Mouse (Mus musculus): Measurements from ENCODE around the gene Etnppl.

The Etnppl gene

DNA sequence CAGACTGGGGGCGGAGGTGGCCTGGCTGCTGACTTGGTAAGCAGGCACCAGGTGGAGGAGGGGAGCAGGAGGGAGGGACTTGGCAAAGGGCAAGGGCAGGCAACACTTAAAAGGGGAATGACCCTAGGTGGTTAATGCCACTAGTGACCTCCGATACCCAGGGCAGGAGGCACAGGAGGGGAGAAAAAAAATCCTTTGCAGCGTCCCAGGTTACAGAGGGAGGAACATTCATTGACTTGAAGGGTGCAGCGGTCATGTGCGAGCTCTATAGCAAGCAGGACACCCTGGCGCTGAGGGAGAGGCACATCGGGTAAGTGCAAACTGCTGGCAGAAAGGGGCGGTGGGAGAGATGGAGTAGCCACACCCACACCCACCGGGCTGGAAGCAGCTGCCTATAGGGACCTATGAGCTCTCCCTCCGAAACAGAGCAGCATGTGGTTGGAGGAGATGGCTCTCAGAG is at the start of gene Etnppl:
Gene Etnppl, plus strand, starts transcription at position 10 of the 460 bp plus-strand sequence.
- no peak for DNase-seq (ENCODE audit: low spot score)

DNA sequence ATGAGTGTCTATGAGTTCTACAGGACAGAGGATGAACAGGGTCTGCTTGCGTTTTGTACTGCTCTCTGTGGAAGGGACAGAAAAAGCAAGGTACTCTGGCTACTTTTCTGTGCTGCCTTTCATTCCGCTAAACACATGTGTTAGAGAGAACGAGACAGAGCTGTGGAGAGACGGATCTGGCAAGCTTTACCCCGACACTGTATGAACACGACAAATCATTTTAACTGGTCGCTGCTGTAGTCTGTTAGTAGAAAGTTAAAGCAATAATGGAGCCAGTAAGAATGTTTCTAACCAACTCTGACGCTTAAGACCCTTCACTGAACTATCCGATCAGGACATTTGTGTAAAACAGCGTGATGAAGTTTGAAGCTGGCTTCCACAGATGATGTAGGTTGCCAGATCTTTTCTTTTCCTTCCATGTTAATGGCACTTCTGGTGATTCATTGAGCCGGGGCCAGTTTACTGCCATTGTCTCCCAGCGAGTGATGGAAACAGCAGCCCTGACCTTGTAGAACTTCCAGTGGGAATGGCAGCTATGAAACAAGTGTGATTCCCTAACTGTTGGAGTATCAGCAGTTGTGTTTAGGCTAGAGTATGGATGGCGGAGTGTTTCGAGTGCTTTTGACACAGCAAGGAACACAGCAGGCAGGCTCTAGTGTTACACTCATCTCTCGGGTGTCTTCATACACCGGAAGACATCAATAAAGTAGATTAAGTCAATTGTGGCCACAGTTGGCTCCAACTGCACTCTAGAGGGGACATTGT is 48.7 kb upstream of the Etnppl start:
- no peak for DNase-seq (ENCODE audit: low spot score)

DNA sequence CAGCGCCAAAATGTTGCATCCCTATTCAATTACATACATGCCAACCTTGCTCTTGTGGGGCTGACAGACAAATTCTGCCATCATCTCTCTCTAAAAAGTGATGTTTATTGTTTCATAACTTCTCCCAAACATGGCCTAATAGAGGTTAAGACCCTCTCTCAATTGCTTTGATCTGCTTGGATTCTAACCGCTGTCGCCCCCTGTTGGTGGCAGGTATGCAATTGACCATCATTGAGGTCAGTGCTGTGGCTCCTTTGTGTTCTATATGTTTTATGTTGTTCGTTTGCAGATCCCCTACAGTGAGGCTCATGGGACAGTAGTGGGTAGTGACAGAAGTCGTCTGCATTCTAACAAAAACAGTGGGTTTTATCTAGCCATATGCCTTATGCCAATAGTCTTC is 44.0 kb upstream of the Etnppl start:
- no peak for DNase-seq (ENCODE audit: low spot score)

DNA sequence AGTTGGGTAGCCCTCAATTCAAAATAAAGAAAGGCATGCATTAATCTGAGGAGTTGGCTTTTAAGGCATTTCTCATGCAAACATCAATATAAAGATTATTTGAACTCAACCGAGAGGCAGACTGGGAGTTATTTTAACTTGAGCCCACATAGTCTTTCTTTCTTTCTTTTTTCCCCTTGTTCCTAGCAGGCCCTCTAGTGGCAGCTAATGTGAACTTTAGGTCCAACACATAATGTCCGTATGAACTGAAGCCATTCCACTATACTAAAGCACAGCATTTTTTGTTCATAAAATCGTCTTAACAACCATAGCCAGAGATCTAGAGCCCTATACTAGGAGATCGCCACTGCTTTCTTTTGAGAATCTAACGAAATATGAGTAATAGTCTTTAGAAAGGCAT is 42.6 kb upstream of the Etnppl start:
- DNase-seq (ENCODE audit: low spot score) = no peak

DNA sequence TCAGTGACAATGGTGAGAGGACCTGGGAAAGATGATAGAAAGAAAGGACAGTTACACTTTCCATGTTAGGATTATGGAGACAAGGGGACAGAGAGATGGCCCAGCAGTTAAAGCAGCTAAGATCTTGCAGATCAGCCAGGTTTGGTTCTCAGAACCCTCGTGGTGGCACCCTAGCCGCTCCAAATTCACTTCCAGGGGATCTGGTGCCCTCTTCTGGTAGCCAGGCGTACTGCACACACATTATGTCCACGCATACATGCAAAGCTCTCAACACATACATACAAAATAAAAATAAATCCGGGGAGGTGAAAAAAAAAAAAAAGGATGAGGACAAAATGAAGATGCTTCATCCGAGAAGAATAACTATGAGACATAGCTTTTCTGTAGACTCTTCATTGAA is 40.6 kb upstream of the Etnppl start:
- DNase-seq (ENCODE audit: low spot score) = peak; percentile 18

DNA sequence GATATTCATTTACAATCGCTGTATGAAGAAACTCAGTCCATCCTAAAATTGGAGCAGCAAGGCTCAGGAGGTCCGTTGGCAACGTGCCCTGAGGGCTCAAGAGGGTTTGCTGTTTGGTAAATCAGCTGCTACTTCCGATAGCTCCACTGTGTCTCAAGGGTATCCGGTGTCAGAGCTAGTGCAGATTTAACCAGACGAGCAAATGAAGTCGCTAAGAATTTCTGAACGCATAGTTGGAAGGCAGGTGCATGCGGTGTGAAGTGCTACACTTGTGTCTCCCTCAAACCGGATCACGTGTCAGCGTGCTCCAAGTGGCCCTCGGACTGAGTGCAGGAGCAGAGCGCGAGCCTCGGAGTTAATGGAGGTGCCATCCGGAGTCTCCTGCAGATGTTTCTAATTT is 37.7 kb upstream of the Etnppl start:
- no peak for DNase-seq (ENCODE audit: low spot score)

DNA sequence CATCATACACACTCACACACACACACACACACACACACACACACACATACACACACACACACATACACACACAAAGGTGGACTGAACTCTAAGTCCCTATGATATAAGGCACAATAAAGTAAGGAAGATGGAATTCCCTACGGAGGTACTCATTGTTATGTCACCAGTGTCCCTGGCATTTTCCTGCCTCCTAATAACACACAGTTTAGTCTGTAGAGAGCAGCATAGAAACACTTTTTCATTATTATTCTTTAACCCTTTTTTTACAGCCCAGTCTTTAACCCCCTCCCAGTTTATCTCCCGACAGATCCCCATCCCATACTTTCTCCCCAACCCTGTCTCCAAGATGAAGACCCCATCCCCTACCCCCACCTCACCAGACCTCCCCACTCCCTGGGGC is 35.7 kb upstream of the Etnppl start:
- no peak for DNase-seq (ENCODE audit: low spot score)

DNA sequence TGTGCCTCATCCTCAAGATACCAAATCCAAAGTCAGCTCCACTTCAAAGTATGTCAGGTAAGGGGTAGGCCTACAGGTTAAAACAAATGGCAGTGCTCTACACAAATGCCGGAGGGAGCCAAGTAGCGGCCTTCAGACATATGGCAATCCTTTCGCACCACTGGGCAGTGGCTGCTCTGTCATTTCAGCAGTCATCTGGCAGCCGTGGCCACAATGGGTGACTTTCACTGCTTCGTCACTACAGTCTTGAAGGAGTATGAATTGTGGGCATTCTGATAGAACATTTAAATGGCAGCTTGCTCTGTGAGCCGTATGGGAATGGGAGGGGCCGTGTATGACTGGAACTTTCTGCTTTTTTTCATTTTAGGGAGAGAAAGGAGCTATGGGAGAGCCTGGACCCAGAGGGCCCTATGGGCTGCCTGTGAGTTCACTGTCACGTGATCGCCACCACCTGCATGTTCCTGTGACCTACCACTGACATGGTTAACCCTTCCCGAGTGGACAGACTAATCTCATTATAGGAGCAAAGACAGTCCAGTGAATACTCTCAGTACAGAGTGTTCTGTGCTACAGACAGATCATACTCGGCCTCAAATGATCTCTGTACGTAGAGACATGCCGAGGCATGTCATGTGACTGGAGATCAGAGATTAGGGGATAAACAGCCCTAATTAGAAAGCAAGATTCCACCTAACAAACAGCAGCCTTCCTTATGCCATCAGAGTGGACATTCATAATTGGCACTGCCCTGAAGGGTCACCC is 34.2 kb upstream of the Etnppl start:
- no peak for DNase-seq (ENCODE audit: low spot score)

DNA sequence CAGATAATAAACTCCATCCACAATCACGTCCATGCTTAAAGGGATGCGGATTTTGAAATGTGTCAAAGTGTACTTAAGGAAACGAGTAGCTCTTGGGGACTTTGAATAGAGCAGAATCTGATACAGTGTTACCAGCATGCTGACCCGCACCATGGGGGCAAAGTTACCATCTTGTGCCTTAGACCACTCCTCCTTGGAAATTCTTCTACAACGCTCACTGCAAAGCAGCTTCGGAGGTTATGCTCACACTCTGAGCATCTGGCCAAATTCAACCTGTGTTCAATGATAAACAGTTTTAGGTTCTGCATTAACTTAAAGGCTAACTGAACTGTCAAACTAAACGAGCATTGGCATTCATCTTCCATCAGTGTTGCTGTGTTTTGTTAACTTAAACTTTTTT is 33.2 kb upstream of the Etnppl start:
- no peak for DNase-seq (ENCODE audit: low spot score)

DNA sequence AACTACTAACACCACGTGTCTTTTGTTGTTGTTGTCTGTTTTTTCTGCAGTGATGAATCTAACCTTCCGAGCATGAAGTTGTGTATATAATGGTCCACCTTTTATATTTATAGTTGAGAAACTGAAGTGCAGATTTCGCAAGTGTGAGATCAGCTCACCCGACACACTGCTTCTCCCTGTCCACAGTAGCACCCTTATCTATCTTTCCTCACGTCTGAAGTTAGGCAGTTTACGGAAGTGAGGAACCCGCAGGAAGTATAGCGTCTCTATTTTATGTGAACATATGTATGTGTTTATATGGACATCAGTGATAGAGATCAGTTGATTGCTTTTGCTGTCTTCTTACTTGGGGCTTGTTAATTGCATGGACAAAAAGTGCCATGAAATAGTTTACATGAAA is 22.2 kb upstream of the Etnppl start:
- no peak for DNase-seq (ENCODE audit: low spot score)

DNA sequence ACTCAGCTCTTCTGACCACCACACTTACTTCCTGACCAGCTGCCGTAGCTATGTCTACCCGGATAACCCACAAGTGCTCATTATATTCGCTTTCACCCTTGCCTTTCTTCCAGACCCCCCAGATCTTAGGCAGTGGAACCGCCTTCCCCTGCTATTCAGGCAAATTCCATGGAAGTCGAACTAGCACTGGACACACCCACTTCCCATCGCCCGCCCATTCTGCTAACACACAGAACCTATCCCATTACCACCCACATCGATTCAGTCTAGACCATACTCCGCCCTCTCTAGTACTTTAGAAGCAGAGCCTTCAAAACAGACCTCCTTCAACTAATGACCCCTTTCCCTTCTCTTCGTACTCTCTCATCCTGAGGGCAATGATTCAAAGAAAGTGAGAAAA is 15.8 kb upstream of the Etnppl start:
- DNase-seq (ENCODE audit: low spot score) = no peak

DNA sequence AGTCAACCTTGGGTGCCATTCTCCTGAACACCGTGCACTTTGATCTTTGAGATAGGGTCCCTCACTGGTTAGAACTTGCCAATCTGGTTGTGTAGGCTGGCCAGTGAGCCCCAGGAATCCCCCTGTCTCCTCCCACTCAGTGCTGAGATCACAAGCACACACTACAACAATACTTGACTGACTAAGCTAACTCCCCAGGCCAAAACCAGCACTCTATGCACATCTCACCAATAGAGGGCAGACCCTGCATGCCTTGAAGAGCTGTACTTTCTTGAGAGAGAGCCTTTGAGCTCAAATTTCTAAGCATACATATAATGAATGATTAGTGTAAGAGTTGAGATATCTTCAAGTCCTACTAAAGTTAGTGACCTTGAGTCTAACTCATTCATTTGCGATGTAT is 9.3 kb upstream of the Etnppl start:
- no peak for DNase-seq (ENCODE audit: low spot score)

DNA sequence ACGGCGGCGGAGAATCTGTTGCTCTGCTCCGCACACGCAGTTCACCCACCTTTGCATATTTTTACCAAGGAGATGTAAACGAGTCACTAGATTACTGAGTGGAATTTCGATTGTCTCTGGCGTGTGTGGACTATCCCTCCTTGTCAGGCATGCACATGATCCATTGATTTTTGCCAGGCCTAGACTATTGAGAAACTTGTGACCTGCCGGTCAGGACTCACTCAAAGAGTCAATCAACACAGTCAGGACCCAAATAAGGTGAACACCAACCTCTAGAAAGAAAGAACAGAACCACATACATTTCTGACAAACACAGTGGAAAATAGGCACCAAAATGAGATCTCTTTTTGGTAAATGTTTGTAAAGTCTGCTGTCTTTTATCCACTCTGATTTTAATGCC is 2.8 kb upstream of the Etnppl start:
- DNase-seq (ENCODE audit: low spot score) = no peak

DNA sequence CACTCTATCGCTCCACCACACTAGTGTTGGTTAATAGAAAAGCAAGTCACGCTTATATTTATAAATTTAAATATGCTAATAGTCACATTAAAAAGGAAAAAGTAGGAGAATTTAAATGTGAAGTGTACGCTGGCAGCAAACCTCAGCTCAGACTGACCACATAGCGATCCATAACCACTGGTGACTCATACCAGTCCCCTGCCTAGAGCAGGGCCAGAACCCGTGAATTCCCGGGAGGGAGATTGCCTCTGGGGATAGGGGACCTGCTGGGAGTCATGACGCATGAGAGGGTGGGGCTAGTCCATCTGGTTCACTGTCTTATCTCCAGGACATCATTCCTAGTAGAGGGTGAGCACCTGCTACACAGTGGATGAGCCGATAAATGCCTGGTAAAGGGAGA is 1.6 kb upstream of the Etnppl start:
- DNase-seq (ENCODE audit: low spot score) = no peak

DNA sequence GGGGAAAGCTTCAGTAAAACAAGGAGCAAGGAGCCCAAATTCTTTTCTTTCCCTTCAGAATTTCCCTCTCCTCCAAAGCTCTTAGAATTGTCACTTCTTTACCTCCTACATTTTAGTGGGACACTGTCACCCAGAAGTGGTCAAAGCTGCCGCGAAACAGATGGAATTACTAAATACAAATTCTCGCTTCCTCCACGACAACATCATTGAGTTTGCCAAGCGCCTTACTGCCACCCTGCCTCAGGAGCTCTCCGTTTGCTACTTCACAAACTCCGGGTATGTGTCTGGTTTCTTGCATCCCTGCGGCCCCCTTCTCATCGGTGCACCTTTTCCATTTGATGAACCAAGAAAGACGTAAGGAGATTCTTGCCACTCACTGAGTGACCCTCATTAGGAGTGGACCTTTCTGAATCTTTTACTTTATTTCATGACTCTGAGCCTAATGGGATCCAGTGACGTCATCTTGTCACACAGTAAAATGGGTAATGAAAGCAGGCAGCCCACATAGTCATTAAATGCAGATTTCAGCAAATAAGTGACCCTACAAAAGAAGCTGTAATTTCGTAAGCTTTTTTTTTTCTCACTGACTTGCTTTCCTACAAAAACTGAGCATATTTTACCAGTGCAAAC is 3.4 kb downstream of the Etnppl start:
- DNase-seq (ENCODE audit: low spot score) = no peak

DNA sequence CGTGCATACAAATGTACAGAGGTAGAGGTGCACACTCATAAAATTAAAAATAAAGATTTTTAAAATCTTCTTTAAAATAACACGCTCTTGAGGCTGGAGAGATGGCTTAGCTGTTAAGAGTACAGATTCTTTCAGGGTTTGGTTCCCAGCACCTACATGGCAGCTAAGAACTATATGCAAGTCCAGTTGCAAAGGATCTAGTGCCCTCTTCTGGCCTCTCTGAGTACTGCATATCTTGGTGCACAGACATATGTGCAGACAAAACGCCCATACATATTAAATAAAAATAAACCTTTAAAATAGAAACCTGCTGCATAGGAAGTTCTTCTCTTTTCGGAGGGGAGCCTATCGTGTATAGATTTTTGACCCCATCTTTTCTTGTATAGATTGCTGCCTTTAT is 11.1 kb downstream of the Etnppl start:
- DNase-seq (ENCODE audit: low spot score) = peak; percentile 3

DNA sequence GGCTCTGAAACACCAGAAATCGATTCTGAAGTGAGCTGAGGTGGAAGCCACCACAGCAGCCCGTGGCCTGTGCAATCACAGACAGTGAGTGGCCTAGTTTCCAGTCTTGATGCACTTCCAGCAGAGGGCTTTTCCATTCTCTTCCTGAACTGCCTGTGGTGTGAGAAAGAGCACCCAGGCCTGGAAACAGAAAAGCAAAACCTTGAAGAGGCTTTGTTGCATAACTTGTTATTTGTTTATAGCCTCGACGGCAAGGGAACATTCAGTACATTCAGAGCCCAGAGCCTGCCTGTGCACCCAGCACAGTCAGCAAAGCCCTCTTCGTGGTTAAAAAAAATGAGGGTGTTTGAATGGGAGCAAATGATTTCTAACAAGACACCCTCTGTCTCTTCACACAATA is 16.6 kb downstream of the Etnppl start:
- no peak for DNase-seq (ENCODE audit: low spot score)

DNA sequence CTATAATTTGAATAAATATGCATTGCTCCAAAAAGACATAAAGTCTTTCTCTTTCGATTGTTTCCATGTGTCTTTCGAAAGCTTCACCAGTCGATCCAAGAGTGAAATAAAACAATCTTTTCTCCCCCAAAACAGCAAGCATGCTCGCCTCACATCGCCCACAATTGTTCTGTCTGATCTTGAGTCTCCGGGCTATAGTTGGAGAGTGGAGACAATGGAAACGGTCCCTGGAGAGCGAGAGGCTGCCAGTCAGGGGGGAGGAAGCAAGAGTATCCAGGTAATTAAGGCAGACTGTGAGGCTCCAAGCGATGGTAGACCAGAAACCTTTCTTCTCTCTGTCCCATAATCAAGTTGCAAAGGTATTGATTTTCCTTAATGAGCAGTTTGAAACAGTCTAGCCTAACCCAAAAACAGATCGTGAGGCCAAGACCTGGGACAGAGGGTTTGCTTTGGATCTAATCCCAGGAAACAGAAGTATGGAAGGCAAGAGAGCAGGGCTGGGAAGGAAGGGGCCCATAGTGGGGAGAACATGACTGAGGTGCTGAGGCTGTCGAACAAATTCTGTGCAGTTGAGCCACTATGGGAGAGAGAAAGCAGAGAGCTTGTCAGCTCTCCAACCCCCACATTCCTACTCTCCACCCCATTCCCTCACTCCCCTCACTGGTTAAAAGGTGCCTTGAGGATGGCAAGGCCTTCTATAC is 29.0 kb downstream of the Etnppl start:
- DNase-seq (ENCODE audit: low spot score) = no peak

DNA sequence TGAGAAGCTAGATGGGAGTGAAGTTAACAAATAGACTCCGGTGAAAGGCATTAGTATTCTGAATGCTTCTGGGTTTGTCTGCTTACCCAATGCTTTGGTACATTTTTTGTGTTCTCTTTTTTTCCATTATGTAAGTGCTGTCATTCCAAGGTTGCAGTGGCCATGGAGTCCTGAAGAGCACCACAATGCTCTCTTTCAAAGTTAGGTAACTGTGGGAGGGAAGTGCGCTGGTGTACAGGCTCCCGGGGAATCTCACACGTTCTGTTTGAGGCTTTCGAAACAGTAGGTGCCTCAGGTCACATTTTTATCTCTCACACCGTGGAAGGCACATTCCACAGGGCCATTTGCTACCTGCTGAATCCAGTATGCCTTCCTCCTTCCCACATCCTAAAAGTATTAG is 32.3 kb downstream of the Etnppl start:
- no peak for DNase-seq (ENCODE audit: low spot score)

DNA sequence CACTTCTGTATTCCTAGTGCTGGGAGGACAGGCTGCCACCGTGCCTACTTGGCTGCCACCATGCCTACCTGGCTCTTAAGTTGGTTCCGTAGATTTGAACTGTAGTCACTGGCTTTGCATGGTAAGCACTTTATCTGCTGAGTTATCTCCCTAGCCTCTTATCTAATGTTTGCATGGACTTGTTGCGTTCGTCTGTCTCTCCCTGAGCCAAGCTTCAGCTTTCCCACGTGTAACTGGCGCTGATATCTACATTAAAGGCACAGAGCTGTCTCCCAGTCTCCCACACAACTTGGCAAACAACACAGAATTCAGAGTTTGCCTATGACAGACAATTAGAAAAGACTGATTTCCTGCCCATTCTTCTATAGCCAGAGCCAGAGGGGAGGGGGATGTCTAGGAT is 43.4 kb downstream of the Etnppl start:
- peak; percentile 15 for DNase-seq (ENCODE audit: low spot score)

DNA sequence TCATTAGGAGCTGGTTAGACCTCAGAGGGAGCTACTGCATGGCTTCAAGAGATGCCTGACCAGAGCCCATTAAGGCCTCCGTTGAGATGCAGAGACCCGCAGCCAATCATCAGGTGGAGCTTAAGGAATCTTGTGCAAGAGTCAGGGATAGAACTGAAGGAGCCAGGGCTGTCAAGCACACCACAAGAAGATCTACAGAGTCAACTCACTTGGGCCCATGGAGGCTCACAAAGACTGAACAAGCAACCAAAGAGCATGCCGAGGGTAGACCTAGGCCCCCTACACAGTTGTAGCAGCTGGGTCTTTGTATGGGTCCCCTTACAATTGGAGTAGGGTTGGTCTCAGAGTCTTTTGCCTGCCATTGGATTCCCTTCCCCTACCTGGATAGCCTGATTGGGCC is 45.2 kb downstream of the Etnppl start:
- DNase-seq (ENCODE audit: low spot score) = no peak

DNA sequence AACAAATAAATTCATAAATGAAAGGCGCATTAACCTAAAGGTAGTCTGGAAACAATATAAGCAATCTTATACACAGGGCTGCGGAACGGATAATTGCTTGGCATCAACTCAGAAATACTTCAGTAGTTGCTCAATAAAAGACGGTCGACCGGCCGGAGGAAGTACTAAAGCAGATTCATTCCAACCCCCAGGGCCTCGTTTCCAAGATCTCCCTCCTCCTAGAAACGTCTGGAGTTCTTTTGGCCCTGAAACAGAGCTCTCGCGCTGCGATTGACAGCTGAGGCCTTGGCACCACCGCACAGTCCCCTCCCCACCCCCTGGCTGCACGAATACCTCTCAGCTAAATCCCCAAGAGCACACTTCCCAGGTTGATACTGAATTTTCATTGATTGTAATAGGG is 54.0 kb downstream of the Etnppl start:
- no peak for DNase-seq (ENCODE audit: low spot score)

Measured in c-Kit-positive CD71-positive TER-119-positive erythroid progenitor cells, embryonic 14.5 days (primary cell).